Mouse (Mus musculus) limb, embryonic 11.5 days (tissue): ENCODE data around the gene Ablim2. TPM values are rescaled to one million over a fixed set of nuclear protein-coding genes. Genes with fewer than 3 reads are reported as not detected.

ENCODE experiments used
- ATAC-seq: fragments of 200-750 bp; cut with Nextera tagmentation; 2 replicates; pipeline ENCODE4 v1.8.0; 2017; ENCODE audit warnings: low read depth; ENCODE audit not compliant: insufficient number of reproducible peaks, low FRiP score, low TSS enrichment
- DNase-seq: peaks from one replicate; pipeline ENCODE4 v3.0.0-alpha.2; 2015; ENCODE audit warnings: low spot score
- H3K27ac ChIP-seq: fragments of 300-500 bp; sonication (generic); replicated peaks from 2 replicates; pipeline ENCODE4 v1.5.1; 2014; ENCODE audit warnings: low read depth, mild to moderate bottlenecking, low read length
- H3K27me3 ChIP-seq: fragments of 300-500 bp; sonication (generic); 2 replicates; pipeline ENCODE4 v1.6.1; 2014; ENCODE audit warnings: mild to moderate bottlenecking, low read length, mixed read lengths; ENCODE audit not compliant: control insufficient read depth, insufficient read depth
- H3K36me3 ChIP-seq: fragments of 300-500 bp; sonication (generic); 2 replicates; pipeline ENCODE4 v1.6.1; 2014; ENCODE audit warnings: mild to moderate bottlenecking, low read length, moderate library complexity, mixed read lengths; ENCODE audit not compliant: control insufficient read depth, insufficient read depth
- H3K4me1 ChIP-seq: fragments of 300-500 bp; sonication (generic); 2 replicates; pipeline ENCODE4 v1.6.1; 2014; ENCODE audit warnings: low read length, mixed read lengths; ENCODE audit not compliant: control insufficient read depth, insufficient read depth
- H3K4me2 ChIP-seq: fragments of 300-500 bp; sonication (generic); 2 replicates; pipeline ENCODE4 v1.6.1; 2014; ENCODE audit warnings: low read depth, mild to moderate bottlenecking, moderate library complexity; ENCODE audit not compliant: severe bottlenecking
- H3K4me3 ChIP-seq: fragments of 300-500 bp; sonication (generic); 2 replicates; pipeline ENCODE4 v1.5.1; 2014; ENCODE audit warnings: low read depth, low read length
- H3K9ac ChIP-seq: fragments of 300-500 bp; sonication (generic); 2 replicates; pipeline ENCODE4 v1.6.1; 2014; ENCODE audit warnings: mild to moderate bottlenecking, low read length
- H3K9me3 ChIP-seq: fragments of 300-500 bp; sonication (generic); 2 replicates; pipeline ENCODE4 v1.6.1; 2016; ENCODE audit warnings: low read length; ENCODE audit not compliant: control insufficient read depth
- WGBS: fragments of 180-500 bp; shearing (Covaris S2); extraction: QIAGEN DNeasy Blood & Tissue Kit; methylation state at CpG from one replicate; pipeline ENCODE4 v1.1.7; 2014; 5-methylcytosine and 5-hydroxymethylcytosine counted together
- polyA plus RNA-seq: library from polyadenylated mRNA; unstranded; fragments of >200 nt; fragmentation: Nextera tagmentation; extraction: Ambion mirVana; gene quantifications from 2 replicates; pipeline ENCODE4 v1.2.1, GENCODE M21; 2014

The Ablim2 gene
- polyA plus RNA-seq, 1 experiment from 2014 or later: 1.3 TPM

- WGBS: 57% methylated on average over 10 of the region's 10 CpGs
- no peak for ATAC-seq
These were observed 25.0 kb downstream of the Ablim2 start for GRCm38 (mm10) chr5:35782648-35783180.

DNA sequence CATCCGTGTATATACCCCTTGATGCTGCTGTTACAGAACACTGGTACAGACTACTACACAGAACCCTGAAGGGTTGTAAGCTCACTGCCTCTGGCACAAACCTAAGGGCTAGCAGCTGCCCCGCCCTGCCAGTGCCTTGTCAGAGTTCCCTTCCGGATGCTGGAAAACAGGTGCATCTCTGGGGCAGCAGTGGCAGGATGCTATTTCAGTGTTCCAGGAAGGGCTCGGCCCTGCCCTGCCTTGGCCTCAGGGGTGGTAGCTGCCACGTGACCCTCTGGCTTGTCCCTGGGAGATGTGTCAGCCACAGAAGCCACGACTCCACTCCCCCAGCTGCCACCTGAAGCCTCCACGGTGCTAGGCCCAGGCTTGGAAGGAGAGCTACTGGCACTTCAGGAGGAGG lies 28.2 kb downstream of the Ablim2 start:
- H3K4me1 ChIP-seq: no peaks in the 10 kb centered on the region
- DNase-seq: no peak
- ATAC-seq: no peak
- WGBS: 67% methylated on average over 7 of the region's 7 CpGs
- no peak overlapping the region for H3K9ac ChIP-seq
- H3K36me3 ChIP-seq: no peaks in the 10 kb centered on the region
- no peaks in the 10 kb centered on the region for H3K9me3 ChIP-seq
- no peak overlapping the region for H3K27ac ChIP-seq
- H3K27me3 ChIP-seq: no peaks in the 10 kb centered on the region
- no peak overlapping the region for H3K4me3 ChIP-seq
- H3K4me2 ChIP-seq: no peak overlapping the region

More at GRCm38 (mm10) chr5:35782648-35783180, 25.0 kb downstream of the Ablim2 start:
- no peaks in the 10 kb centered on the region for H3K27me3 ChIP-seq
- no peaks in the 10 kb centered on the region for H3K4me1 ChIP-seq
- no peak for DNase-seq
- H3K4me2 ChIP-seq: no peak overlapping the region
- H3K9me3 ChIP-seq: no peaks in the 10 kb centered on the region
- no peaks in the 10 kb centered on the region for H3K36me3 ChIP-seq
- H3K9ac ChIP-seq: no peak overlapping the region
- no peak overlapping the region for H3K27ac ChIP-seq
- H3K4me3 ChIP-seq: no peak overlapping the region

GRCm38 (mm10) chr5:35787847-35788246 lies 30.2 kb downstream of the Ablim2 start:
- Histone ChIP-seq H3K4me1 (no peaks in the 10 kb centered on the region), H3K27me3 (no peaks in the 10 kb centered on the region), H3K27ac (no peak overlapping the region), H3K36me3 (no peaks in the 10 kb centered on the region), H3K9me3 (no peaks in the 10 kb centered on the region), H3K9ac (no peak overlapping the region), H3K4me2 (no peak overlapping the region), H3K4me3 (no peak overlapping the region)
- WGBS: 92% methylated on average over 12 of the region's 12 CpGs
- ATAC-seq: no peak
- DNase-seq: no peak

DNA sequence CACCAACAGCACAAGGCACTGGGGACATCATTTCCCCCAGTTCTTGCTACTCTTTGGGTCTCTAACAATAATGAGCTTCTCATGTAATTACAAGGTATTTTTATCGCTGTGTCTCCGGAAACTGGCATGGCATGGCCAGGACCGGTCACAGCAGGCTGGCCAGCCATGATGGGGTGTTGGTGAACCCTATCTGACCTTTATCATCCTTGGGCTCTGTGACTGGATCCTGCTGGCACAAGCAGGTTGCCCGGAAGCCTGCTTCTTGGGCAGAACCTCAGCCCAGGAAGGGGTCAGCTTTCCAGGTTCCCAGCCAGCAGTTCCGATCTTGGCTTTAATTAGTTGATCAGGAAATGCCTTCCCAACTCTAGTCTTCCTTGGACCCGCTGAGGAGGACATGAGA lies 31.0 kb downstream of the Ablim2 start:
- DNase-seq: no peak
- no peak for ATAC-seq
- Histone ChIP-seq H3K4me1 (no peaks in the 10 kb centered on the region), H3K9me3 (no peaks in the 10 kb centered on the region), H3K27me3 (no peaks in the 10 kb centered on the region), H3K9ac (no peak overlapping the region), H3K27ac (no peak overlapping the region), H3K36me3 (no peaks in the 10 kb centered on the region), H3K4me2 (no peak overlapping the region), H3K4me3 (no peak overlapping the region)
- WGBS: 79% methylated on average over 6 of the region's 6 CpGs

DNA sequence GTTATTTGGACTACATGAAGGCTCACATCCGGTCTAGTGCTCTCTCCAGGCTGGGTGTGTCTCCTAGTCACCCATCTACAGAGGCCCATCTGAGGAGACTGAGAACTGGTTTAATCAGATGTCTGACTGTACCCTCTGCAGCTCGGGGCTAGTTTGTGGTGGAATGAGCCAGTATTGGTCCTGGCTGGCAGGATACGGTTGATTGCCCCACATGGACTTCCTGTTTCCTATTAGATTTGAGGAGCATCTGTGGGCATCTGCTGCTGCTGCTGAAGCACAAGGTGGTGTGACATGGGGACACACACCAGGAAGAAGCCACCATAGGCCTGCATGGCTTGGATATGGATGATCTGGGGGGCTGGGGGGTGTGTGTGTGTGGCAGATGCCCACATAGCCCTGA lies 32.0 kb downstream of the Ablim2 start:
- Histone ChIP-seq H3K27ac (no peak overlapping the region), H3K9me3 (no peaks in the 10 kb centered on the region), H3K9ac (no peak overlapping the region), H3K36me3 (no peaks in the 10 kb centered on the region), H3K4me3 (no peak overlapping the region), H3K27me3 (no peaks in the 10 kb centered on the region), H3K4me1 (no peaks in the 10 kb centered on the region), H3K4me2 (no peak overlapping the region)
- WGBS: 83% methylated on average over 3 of the region's 3 CpGs
- DNase-seq (no peak), ATAC-seq (no peak)

GRCm38 (mm10) chr5:35790387-35791065 lies 32.8 kb downstream of the Ablim2 start:
- H3K27ac ChIP-seq: no peak overlapping the region
- DNase-seq: no peak
- 46% methylated on average over 10 of the region's 10 CpGs for WGBS

GRCm38 (mm10) chr5:35793971-35794370 lies 36.3 kb downstream of the Ablim2 start:
- no peaks in the 10 kb centered on the region for H3K36me3 ChIP-seq
- no peak overlapping the region for H3K9ac ChIP-seq
- H3K9me3 ChIP-seq: no peaks in the 10 kb centered on the region
- WGBS: 79% methylated on average over 4 of the region's 4 CpGs
- H3K4me1 ChIP-seq: peaks cover under 1% of the 10 kb centered on the region; the same call in 1 of the 2 replicates
- ATAC-seq (no peak), DNase-seq (no peak)
- H3K4me2 ChIP-seq: no peak overlapping the region
- no peak overlapping the region for H3K4me3 ChIP-seq
- no peak overlapping the region for H3K27ac ChIP-seq
- no peaks in the 10 kb centered on the region for H3K27me3 ChIP-seq

More at GRCm38 (mm10) chr5:35790387-35791065, 32.8 kb downstream of the Ablim2 start:
- no peak for ATAC-seq
- Histone ChIP-seq H3K27me3 (no peaks in the 10 kb centered on the region), H3K9ac (no peak overlapping the region), H3K9me3 (no peaks in the 10 kb centered on the region), H3K4me2 (no peak overlapping the region), H3K4me1 (no peaks in the 10 kb centered on the region), H3K36me3 (no peaks in the 10 kb centered on the region), H3K4me3 (no peak overlapping the region)

- no peak for ATAC-seq
- WGBS: 76% methylated on average over 4 of the region's 4 CpGs
These were observed 37.3 kb downstream of the Ablim2 start for GRCm38 (mm10) chr5:35794942-35795341.

More at GRCm38 (mm10) chr5:35794942-35795341, 37.3 kb downstream of the Ablim2 start:
- H3K27me3 ChIP-seq: no peaks in the 10 kb centered on the region
- no peak overlapping the region for H3K27ac ChIP-seq
- no peaks in the 10 kb centered on the region for H3K36me3 ChIP-seq
- no peak overlapping the region for H3K4me3 ChIP-seq
- H3K4me2 ChIP-seq: no peak overlapping the region
- peaks cover 4% of the 10 kb centered on the region; the same call in 1 of the 2 replicates for H3K4me1 ChIP-seq
- no peaks in the 10 kb centered on the region for H3K9me3 ChIP-seq
- no peak overlapping the region for H3K9ac ChIP-seq
- no peak for DNase-seq
